Mouse (Mus musculus) ES-E14 (cell line): ENCODE data around the gene Map3k1.

Experiments
- CHD2 ChIP-seq: IDR thresholded peaks from 2 replicates; pipeline ENCODE4 v1.6.1; 2014; ENCODE audit warnings: mild to moderate bottlenecking, low read depth, low read length, inconsistent platforms
- HCFC1 ChIP-seq: IDR thresholded peaks from 2 replicates; pipeline ENCODE4 v1.6.1; 2012; ENCODE audit warnings: low read length, inconsistent platforms, borderline replicate concordance; ENCODE audit not compliant: insufficient read depth
- MAFK ChIP-seq: IDR thresholded peaks from 2 replicates; pipeline ENCODE4 v1.6.1; 2014; ENCODE audit warnings: mild to moderate bottlenecking, low read depth, low read length, inconsistent platforms; ENCODE audit not compliant: insufficient read depth
- ZNF384 ChIP-seq: IDR thresholded peaks from 2 replicates; pipeline ENCODE4 v1.6.1; 2012; ENCODE audit warnings: low read depth, low read length, inconsistent platforms

- TF ChIP-seq HCFC1 (no peak), CHD2 (no peak), ZNF384 (no peak), MAFK (no peak)
These were observed 98.3 kb downstream of the Map3k1 start for GRCm38 (mm10) chr13:111710531-111710930.
